Mouse (Mus musculus) lung, postnatal 0 days (tissue): ENCODE data around the gene Pbx1.

Experiments
- CTCF ChIP-seq: IDR thresholded peaks from 2 replicates; pipeline ENCODE4 v1.5.1; 2016; ENCODE audit warnings: antibody characterized with exemption, mild to moderate bottlenecking
- EP300 ChIP-seq: IDR thresholded peaks from 2 replicates; pipeline ENCODE4 v1.6.1; 2016; ENCODE audit warnings: antibody characterized with exemption, mild to moderate bottlenecking, control low read depth

GRCm38 (mm10) chr1:168382823-168383157, 49.3 kb downstream of the Pbx1 start:
- TF ChIP-seq EP300 (no peak), CTCF (no peak)
